Mouse (Mus musculus) neural tube, embryonic 11.5 days (tissue): ENCODE measurements around the gene Zfp786. TPM values are rescaled to one million over a fixed set of nuclear protein-coding genes. Genes with fewer than 3 reads are reported as not detected.

Experiments
- ATAC-seq: fragments of 200-750 bp; cut with Nextera tagmentation; 2 replicates; pipeline ENCODE4 v1.8.0; 2017; ENCODE audit warnings: moderate number of reproducible peaks, mild to moderate bottlenecking, moderate TSS enrichment, moderate library complexity; ENCODE audit not compliant: insufficient read depth, low FRiP score, low TSS enrichment
- DNase-seq: peaks from one replicate; pipeline ENCODE4 v3.0.0-alpha.2; 2015; ENCODE audit warnings: low spot score
- H3K27ac ChIP-seq: fragments of 300-500 bp; sonication (generic); 2 replicates; pipeline ENCODE4 v1.5.1; 2014; ENCODE audit warnings: low read depth, mild to moderate bottlenecking, low read length
- H3K27me3 ChIP-seq: fragments of 300-500 bp; sonication (generic); 2 replicates; pipeline ENCODE4 v1.6.1; 2014; ENCODE audit warnings: mild to moderate bottlenecking, low read length, mixed read lengths; ENCODE audit not compliant: control insufficient read depth, insufficient read depth
- H3K36me3 ChIP-seq: fragments of 300-500 bp; sonication (generic); 2 replicates; pipeline ENCODE4 v1.6.1; 2014; ENCODE audit warnings: mild to moderate bottlenecking, low read length, moderate library complexity, mixed read lengths; ENCODE audit not compliant: control insufficient read depth, insufficient read depth
- H3K4me1 ChIP-seq: fragments of 300-500 bp; sonication (generic); 2 replicates; pipeline ENCODE4 v1.6.1; 2014; ENCODE audit warnings: low read length, mixed read lengths; ENCODE audit not compliant: control insufficient read depth, insufficient read depth
- H3K4me2 ChIP-seq: fragments of 300-500 bp; sonication (generic); 2 replicates; pipeline ENCODE4 v1.6.1; 2014; ENCODE audit warnings: low read depth, mild to moderate bottlenecking, moderate library complexity
- H3K4me3 ChIP-seq: fragments of 300-500 bp; sonication (generic); 2 replicates; pipeline ENCODE4 v1.5.1; 2014; ENCODE audit warnings: low read depth, low read length
- H3K9ac ChIP-seq: fragments of 300-500 bp; sonication (generic); 2 replicates; pipeline ENCODE4 v1.6.1; 2014; ENCODE audit warnings: mild to moderate bottlenecking, low read length
- H3K9me3 ChIP-seq: fragments of 300-500 bp; sonication (generic); 2 replicates; pipeline ENCODE4 v1.6.1; 2016; ENCODE audit warnings: low read length; ENCODE audit not compliant: control insufficient read depth
- WGBS: fragments of 180-500 bp; shearing (Covaris S2); extraction: QIAGEN DNeasy Blood & Tissue Kit; methylation state at CpG from one replicate; pipeline ENCODE4 v1.1.7; 2014; 5-methylcytosine and 5-hydroxymethylcytosine counted together
- polyA plus RNA-seq: library from polyadenylated mRNA; unstranded; fragments of >200 nt; fragmentation: Nextera tagmentation; extraction: Ambion mirVana; gene quantifications from 2 replicates; pipeline ENCODE4 v1.2.1, GENCODE M21; 2014

The Zfp786 gene
- polyA plus RNA-seq, 1 experiment from 2014 or later = 6.9 TPM

DNA sequence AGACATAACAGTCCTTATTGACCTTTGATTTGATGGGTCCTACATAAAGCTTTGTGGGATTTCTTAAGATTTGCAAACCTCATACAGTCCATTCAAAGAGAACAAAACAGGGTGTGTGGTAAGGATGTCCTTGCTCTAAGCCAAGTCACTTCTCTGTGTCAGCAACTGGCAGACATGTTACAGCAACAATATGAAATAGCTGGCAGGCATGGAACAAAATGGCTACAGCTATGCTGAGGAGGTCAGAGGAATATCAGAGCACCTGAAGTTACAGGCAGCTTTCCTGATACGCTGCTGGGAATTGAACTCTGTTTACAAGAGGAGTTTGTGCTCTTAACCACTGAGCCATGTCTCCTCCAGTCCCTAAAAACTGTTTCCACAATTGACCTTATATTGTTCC, 1.6 kb upstream of the Zfp786 start:
- Histone ChIP-seq H3K4me2 (no peak overlapping the region), H3K9me3 (no peaks in the 10 kb centered on the region), H3K9ac (no peak overlapping the region), H3K27ac (no peak overlapping the region), H3K4me3 (no peak overlapping the region), H3K27me3 (no peaks in the 10 kb centered on the region), H3K4me1 (no peaks in the 10 kb centered on the region), H3K36me3 (no peaks in the 10 kb centered on the region)
- no peak for ATAC-seq
- 76% methylated on average over 1 of the region's 1 CpGs for WGBS
- no peak for DNase-seq

- no peak for DNase-seq
- no peaks in the 10 kb centered on the region for H3K4me1 ChIP-seq
- WGBS = 41% methylated on average over 1 of the region's 1 CpGs
- no peak overlapping the region for H3K4me3 ChIP-seq
- no peak overlapping the region for H3K9ac ChIP-seq
- H3K36me3 ChIP-seq = no peaks in the 10 kb centered on the region
- no peaks in the 10 kb centered on the region for H3K27me3 ChIP-seq
- peak overlapping the region; percentile 60; the same call in 1 of the 2 replicates for H3K4me2 ChIP-seq
- H3K9me3 ChIP-seq = no peaks in the 10 kb centered on the region
- no peak overlapping the region for H3K27ac ChIP-seq
- no peak for ATAC-seq
Measured at GRCm38 (mm10) chr6:47828950-47829349, 1.7 kb downstream of the Zfp786 start.

- no peak overlapping the region for H3K27ac ChIP-seq
- H3K4me1 ChIP-seq = no peaks in the 10 kb centered on the region
- WGBS = 94% methylated on average over 4 of the region's 4 CpGs
Measured at GRCm38 (mm10) chr6:47827462-47827861, 3.2 kb downstream of the Zfp786 start.

DNA sequence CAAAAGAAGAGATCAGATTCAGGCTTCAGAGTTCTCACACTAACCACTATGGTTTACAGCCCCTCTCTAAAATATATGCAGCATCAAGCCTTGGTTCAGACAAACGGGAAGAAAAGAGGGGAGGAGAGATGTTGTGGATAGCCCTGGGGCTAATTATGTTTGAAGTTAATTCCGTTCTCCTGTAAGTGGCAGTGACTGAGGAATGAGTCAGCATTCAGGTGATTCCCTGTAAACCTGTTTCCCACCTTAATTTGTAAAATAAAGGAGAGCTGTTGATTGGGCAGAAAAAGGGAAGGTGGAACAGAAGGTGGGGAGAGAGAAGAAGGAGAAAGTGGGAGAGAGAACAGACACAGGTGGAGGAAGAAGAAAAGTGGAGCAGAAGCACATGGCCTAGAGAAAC, 6.4 kb downstream of the Zfp786 start:
- 57% methylated on average over 2 of the region's 2 CpGs for WGBS
- Histone ChIP-seq H3K9me3 (no peaks in the 10 kb centered on the region), H3K9ac (no peak overlapping the region), H3K27ac (no peak overlapping the region), H3K36me3 (peaks cover 13% of the 10 kb centered on the region), H3K4me2 (no peak overlapping the region), H3K27me3 (no peaks in the 10 kb centered on the region), H3K4me3 (no peak overlapping the region), H3K4me1 (no peaks in the 10 kb centered on the region)
- DNase-seq (no peak), ATAC-seq (no peak)

More at GRCm38 (mm10) chr6:47827462-47827861, 3.2 kb downstream of the Zfp786 start:
- no peak for DNase-seq
- H3K9me3 ChIP-seq = no peaks in the 10 kb centered on the region
- H3K4me2 ChIP-seq = no peak overlapping the region
- H3K9ac ChIP-seq = no peak overlapping the region
- no peak overlapping the region for H3K4me3 ChIP-seq
- no peak for ATAC-seq
- no peaks in the 10 kb centered on the region for H3K36me3 ChIP-seq
- no peaks in the 10 kb centered on the region for H3K27me3 ChIP-seq

- H3K27me3 ChIP-seq = no peaks in the 10 kb centered on the region
- no peak overlapping the region for H3K27ac ChIP-seq
- no peak for ATAC-seq
- no peak for DNase-seq
- peaks cover 13% of the 10 kb centered on the region for H3K36me3 ChIP-seq
- H3K4me3 ChIP-seq = no peak overlapping the region
- no peaks in the 10 kb centered on the region for H3K4me1 ChIP-seq
- no peak overlapping the region for H3K9ac ChIP-seq
- H3K9me3 ChIP-seq = no peaks in the 10 kb centered on the region
- 95% methylated on average over 6 of the region's 6 CpGs for WGBS
- no peak overlapping the region for H3K4me2 ChIP-seq
Measured at GRCm38 (mm10) chr6:47821776-47822175, 8.9 kb downstream of the Zfp786 start.

GRCm38 (mm10) chr6:47821236-47821635, 9.4 kb downstream of the Zfp786 start:
- Histone ChIP-seq H3K36me3 (peaks cover 13% of the 10 kb centered on the region), H3K27me3 (no peaks in the 10 kb centered on the region), H3K4me2 (no peak overlapping the region), H3K9ac (no peak overlapping the region), H3K4me3 (no peak overlapping the region), H3K4me1 (no peaks in the 10 kb centered on the region), H3K9me3 (no peaks in the 10 kb centered on the region), H3K27ac (no peak overlapping the region)
- 94% methylated on average over 5 of the region's 5 CpGs for WGBS
- DNase-seq (no peak), ATAC-seq (no peak)

GRCm38 (mm10) chr6:47819626-47820325, 10.9 kb downstream of the Zfp786 start:
- H3K27me3 ChIP-seq = no peaks in the 10 kb centered on the region
- WGBS = 92% methylated on average over 23 of the region's 23 CpGs
- ATAC-seq (no peak), DNase-seq (no peak)
- H3K4me1 ChIP-seq = no peaks in the 10 kb centered on the region
- H3K27ac ChIP-seq = no peak overlapping the region
- H3K4me3 ChIP-seq = no peak overlapping the region
- no peaks in the 10 kb centered on the region for H3K9me3 ChIP-seq
- H3K4me2 ChIP-seq = no peak overlapping the region
- no peak overlapping the region for H3K9ac ChIP-seq
- peaks cover 13% of the 10 kb centered on the region for H3K36me3 ChIP-seq

DNA sequence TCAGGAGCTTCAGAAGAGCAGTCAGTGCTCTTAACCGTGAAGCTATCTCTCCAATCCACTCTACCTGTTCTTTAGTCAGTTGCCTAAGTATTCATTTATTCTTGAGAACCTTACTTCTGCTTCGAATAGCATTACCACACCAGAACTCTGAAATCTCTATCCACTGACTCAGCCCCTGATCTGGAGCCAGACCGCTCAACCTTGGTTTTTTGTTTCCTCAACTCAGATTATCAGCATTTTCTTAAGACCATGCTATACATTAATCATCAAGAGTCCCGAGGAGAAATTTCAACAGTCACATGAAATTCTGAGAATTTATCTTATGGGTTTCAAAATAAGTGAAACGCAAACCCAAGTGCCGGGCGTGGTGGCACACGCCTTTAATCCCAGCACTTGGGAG, 11.9 kb downstream of the Zfp786 start:
- H3K9ac ChIP-seq = no peak overlapping the region
- 93% methylated on average over 8 of the region's 8 CpGs for WGBS
- H3K4me2 ChIP-seq = no peak overlapping the region
- no peak overlapping the region for H3K27ac ChIP-seq
- DNase-seq (no peak), ATAC-seq (no peak)
- H3K36me3 ChIP-seq = peaks cover 13% of the 10 kb centered on the region
- 0 out of 2 replicates have a peak, but pooled peaks cover 3% of the 10 kb centered on the region for H3K4me1 ChIP-seq
- H3K9me3 ChIP-seq = no peaks in the 10 kb centered on the region
- H3K27me3 ChIP-seq = no peaks in the 10 kb centered on the region
- H3K4me3 ChIP-seq = no peak overlapping the region

GRCm38 (mm10) chr6:47816151-47816550, 14.5 kb downstream of the Zfp786 start:
- H3K9me3 ChIP-seq = no peaks in the 10 kb centered on the region
- H3K4me3 ChIP-seq = no peak overlapping the region
- peaks cover 12% of the 10 kb centered on the region for H3K36me3 ChIP-seq
- 78% methylated on average over 1 of the region's 1 CpGs for WGBS
- no peaks in the 10 kb centered on the region for H3K27me3 ChIP-seq
- no peak overlapping the region for H3K9ac ChIP-seq
- DNase-seq (no peak), ATAC-seq (no peak)
- H3K27ac ChIP-seq = no peak overlapping the region
- H3K4me2 ChIP-seq = no peak overlapping the region
- H3K4me1 ChIP-seq = peaks cover 12% of the 10 kb centered on the region; the same call in 1 of the 2 replicates
